Mouse (Mus musculus) forebrain, embryonic 15.5 days (tissue): ENCODE results near the gene Bbs2. TPM values are rescaled to one million over a fixed set of nuclear protein-coding genes. Genes with fewer than 3 reads are reported as not detected.
"Not testable (repeated sequence)": the region's sequence is repeated elsewhere in the genome, so short reads cannot be mapped to it uniquely, and the experiment has no call there.

ENCODE experiments used
- ATAC-seq: fragments of 200-750 bp; cut with Nextera tagmentation; replicated peaks from 2 replicates; pipeline ENCODE4 v1.8.0; 2017; ENCODE audit warnings: mild to moderate bottlenecking, moderate TSS enrichment, moderate library complexity
- H3K27ac ChIP-seq: fragments of 300-500 bp; sonication (generic); replicated peaks from 2 replicates; pipeline ENCODE4 v1.5.1; 2015; ENCODE audit warnings: mild to moderate bottlenecking, inconsistent platforms
- H3K27me3 ChIP-seq: fragments of 300-500 bp; sonication (generic); 2 replicates; pipeline ENCODE4 v1.6.1; 2015; ENCODE audit warnings: inconsistent platforms
- H3K36me3 ChIP-seq: fragments of 300-500 bp; sonication (generic); 2 replicates; pipeline ENCODE4 v1.6.1; 2015; ENCODE audit warnings: mild to moderate bottlenecking, inconsistent platforms
- H3K4me1 ChIP-seq: fragments of 300-500 bp; sonication (generic); 2 replicates; pipeline ENCODE4 v1.6.1; 2015; ENCODE audit warnings: inconsistent platforms
- H3K4me2 ChIP-seq: fragments of 300-500 bp; sonication (generic); replicated peaks from 2 replicates; pipeline ENCODE4 v1.6.1; 2015; ENCODE audit warnings: mild to moderate bottlenecking, inconsistent platforms
- H3K4me3 ChIP-seq: fragments of 300-500 bp; sonication (generic); 2 replicates; pipeline ENCODE4 v1.5.1; 2015; ENCODE audit warnings: mild to moderate bottlenecking, inconsistent platforms
- H3K9ac ChIP-seq: fragments of 300-500 bp; sonication (generic); replicated peaks from 2 replicates; pipeline ENCODE4 v1.6.1; 2015; ENCODE audit warnings: mild to moderate bottlenecking, inconsistent platforms
- H3K9me3 ChIP-seq: fragments of 300-500 bp; sonication (generic); 2 replicates; pipeline ENCODE4 v1.6.1; 2016; ENCODE audit warnings: inconsistent platforms
- WGBS: fragments of 180-500 bp; shearing (Covaris S2); methylation state at CpG from one replicate; pipeline ENCODE4 v1.1.7; 2015; ENCODE audit warnings: mixed read lengths; 5-methylcytosine and 5-hydroxymethylcytosine counted together
- polyA plus RNA-seq: library from polyadenylated mRNA; unstranded; fragments of >200 nt; fragmentation: Nextera tagmentation; extraction: Ambion mirVana; gene quantifications from 2 replicates; pipeline ENCODE4 v1.2.1, GENCODE M21; 2015

Gene Bbs2
- polyA plus RNA-seq, 1 experiment from 2014 or later, result 20.5 TPM

DNA sequence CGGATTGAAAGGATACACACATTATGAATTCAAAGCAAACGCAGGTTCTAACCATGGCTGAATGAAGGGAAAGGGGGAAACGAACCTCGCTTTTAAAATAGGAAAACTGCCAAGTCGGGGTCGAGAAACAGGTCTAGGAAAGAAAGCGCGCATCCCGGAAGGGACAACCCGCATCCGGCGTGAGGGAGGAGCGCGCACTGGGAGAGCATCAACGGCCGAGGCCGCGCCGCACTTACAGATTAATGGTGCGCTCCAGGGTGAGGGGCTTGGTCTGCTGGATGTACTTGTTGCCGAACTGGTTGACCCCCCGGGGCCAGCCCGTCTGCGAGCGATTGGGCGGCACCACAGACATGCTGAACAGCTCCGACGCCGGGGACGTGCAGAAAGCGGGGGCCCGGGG is 62.2 kb downstream of the Bbs2 start:
- H3K27ac ChIP-seq, result peak overlapping the region; percentile 81
- WGBS, result 0% methylated on average over 29 of the region's 32 CpGs
- ATAC-seq, result peak; percentile 85
- H3K4me2 ChIP-seq, result peak overlapping the region; percentile 73
- peak overlapping the region; percentile 78 for H3K4me3 ChIP-seq
- H3K27me3 ChIP-seq, H3K9me3 ChIP-seq, H3K36me3 ChIP-seq: not testable (repeated sequence)
- H3K4me1 ChIP-seq, result peaks cover 41% of the 10 kb centered on the region
- H3K9ac ChIP-seq, result peak overlapping the region; percentile 64

GRCm38 (mm10) chr8:94035200-94035599 is 63.5 kb downstream of the Bbs2 start:
- H3K4me2 ChIP-seq, result peak overlapping the region; percentile 73
- H3K9ac ChIP-seq, result peak overlapping the region; percentile 36; the same call in 1 of the 2 replicates
- H3K27ac ChIP-seq, result no peak overlapping the region
- H3K9me3 ChIP-seq, result no peaks in the 10 kb centered on the region
- H3K4me3 ChIP-seq, result peak overlapping the region; percentile 78
- H3K27me3 ChIP-seq, result no peaks in the 10 kb centered on the region
- ATAC-seq, result no peak
- peaks cover 41% of the 10 kb centered on the region for H3K4me1 ChIP-seq
- WGBS, result 49% methylated on average over 5 of the region's 5 CpGs
- H3K36me3 ChIP-seq, result peaks cover 12% of the 10 kb centered on the region

GRCm38 (mm10) chr8:94033601-94034000 is 65.1 kb downstream of the Bbs2 start:
- no peaks in the 10 kb centered on the region for H3K27me3 ChIP-seq
- 0 out of 2 replicates have a peak overlapping the region, but pooled peaks have one; percentile 3 for H3K4me2 ChIP-seq
- H3K9me3 ChIP-seq, result no peaks in the 10 kb centered on the region
- no peak for ATAC-seq
- peaks cover 39% of the 10 kb centered on the region for H3K4me1 ChIP-seq
- WGBS, result 21% methylated on average over 3 of the region's 3 CpGs
- H3K27ac ChIP-seq, result no peak overlapping the region
- H3K9ac ChIP-seq, result peak overlapping the region; percentile 24; the same call in 1 of the 2 replicates
- peaks cover 28% of the 10 kb centered on the region for H3K36me3 ChIP-seq
- H3K4me3 ChIP-seq, result no peak overlapping the region

GRCm38 (mm10) chr8:94029701-94030100 is 69.0 kb downstream of the Bbs2 start:
- Histone ChIP-seq H3K4me3 (no peak overlapping the region), H3K4me2 (no peak overlapping the region), H3K4me1 (peaks cover 16% of the 10 kb centered on the region), H3K36me3 (peaks cover 65% of the 10 kb centered on the region), H3K9me3 (no peaks in the 10 kb centered on the region), H3K27ac (no peak overlapping the region), H3K27me3 (no peaks in the 10 kb centered on the region), H3K9ac (no peak overlapping the region)
- ATAC-seq, result no peak
- 97% methylated on average over 9 of the region's 9 CpGs for WGBS

- WGBS, result 95% methylated on average over 6 of the region's 6 CpGs
- H3K9ac ChIP-seq, result no peak overlapping the region
- H3K4me1 ChIP-seq, result no peaks in the 10 kb centered on the region
- no peak for ATAC-seq
- peaks cover 82% of the 10 kb centered on the region for H3K36me3 ChIP-seq
- no peak overlapping the region for H3K4me2 ChIP-seq
- H3K4me3 ChIP-seq, result no peak overlapping the region
- H3K27me3 ChIP-seq, result no peaks in the 10 kb centered on the region
- H3K27ac ChIP-seq, result no peak overlapping the region
- H3K9me3 ChIP-seq, result no peaks in the 10 kb centered on the region
Measured at GRCm38 (mm10) chr8:94023916-94024315, 74.8 kb downstream of the Bbs2 start.

Other genes starting within 250 kb of the Bbs2 start
- 71.8 and 76.3 TPM in 2 replicates for gene Amfr, start 86.1 kb downstream of the Bbs2 start, polyA plus RNA-seq
- 133 and 134 TPM in 2 replicates for gene Nudt21, start 61.9 kb downstream of the Bbs2 start, polyA plus RNA-seq
- gene Ogfod1, start 61.7 kb downstream of the Bbs2 start, polyA plus RNA-seq, result 16.1 and 18.8 TPM in 2 replicates
- gene Mt4, start 38.3 kb upstream of the Bbs2 start, polyA plus RNA-seq, result not detected in 2 replicates
- gene Mt3, start 53.7 kb upstream of the Bbs2 start, polyA plus RNA-seq, result 249 and 258 TPM in 2 replicates
- 35.4 and 38.4 TPM in 2 replicates for gene Mt2, start 73.7 kb upstream of the Bbs2 start, polyA plus RNA-seq
- gene Mt1, start 80.2 kb upstream of the Bbs2 start, polyA plus RNA-seq, result 85.2 and 100 TPM in 2 replicates
- gene Nup93, start 115.6 kb upstream of the Bbs2 start, polyA plus RNA-seq, result 63.0 and 66.3 TPM in 2 replicates
- not detected in 2 replicates for gene Slc12a3, start 230.3 kb upstream of the Bbs2 start, polyA plus RNA-seq